ENCODE assay signal across 9 mouse cellular contexts in the genomic region with DNA sequence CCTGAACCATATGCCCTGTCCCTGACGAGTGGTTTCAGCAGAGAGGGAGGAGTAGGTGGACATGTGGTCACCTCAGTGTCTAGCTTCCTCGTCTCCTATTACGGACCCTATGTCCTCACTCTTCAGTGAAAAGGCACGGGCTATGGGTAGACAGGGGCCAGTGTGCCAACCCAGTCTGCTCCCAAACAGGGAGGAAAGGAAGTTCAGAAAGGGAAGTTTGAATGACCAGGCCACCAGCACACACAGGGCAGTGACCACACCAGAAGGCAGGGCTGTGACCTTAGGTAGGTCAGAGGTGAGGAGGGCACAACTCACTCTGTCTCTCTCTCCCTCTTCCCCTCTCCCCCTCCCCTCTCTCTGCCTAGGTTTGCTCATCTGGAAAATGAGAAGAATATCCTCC. TPM values are rescaled to one million over a fixed set of nuclear protein-coding genes. Genes with fewer than 3 reads are reported as not detected.
DNase-seq lines count a peak whose midpoint lies in the region; ATAC-seq lines count a peak whose summit lies in the region.
"Had no signal": no experiment of that assay in that cellular context is flagged by ENCODE, and none has a peak within 500 bp of the region (broad histone marks: within the 10 kb centered on the region; RNA-seq: fewer than 3 reads in every experiment).

No protein-coding gene starts in this region.

- H3K9me3 ChIP-seq in forebrain, embryonic 14.5 days (replicated peaks; ENCODE audit: control insufficient read depth, low read length) = no peaks in the 10 kb centered on the region
- no peaks in the 10 kb centered on the region for H3K9me3 ChIP-seq in liver, embryonic 13.5 days (replicated peaks)
- H3K9me3 ChIP-seq in neural tube, embryonic 14.5 days (ENCODE audit: control insufficient read depth, low read length) = no peaks in the 10 kb centered on the region

- peak overlapping the region; percentile 65 for H3K9ac ChIP-seq in forebrain, embryonic 14.5 days (ENCODE audit: low read length)
- H3K9ac ChIP-seq in liver, embryonic 13.5 days = peak overlapping the region; percentile 69
- H3K9ac ChIP-seq in neural tube, embryonic 14.5 days (replicated peaks; ENCODE audit: low read depth, low read length) = peak overlapping the region; percentile 37

- peaks cover 18% of the 10 kb centered on the region for H3K36me3 ChIP-seq in forebrain, embryonic 14.5 days (ENCODE audit: control insufficient read depth, insufficient read depth, low read length)
- peaks cover 17% of the 10 kb centered on the region; the same call in 1 of the 2 replicates for H3K36me3 ChIP-seq in liver, embryonic 13.5 days
- H3K36me3 ChIP-seq in neural tube, embryonic 14.5 days (ENCODE audit: control insufficient read depth, insufficient read depth, low read length) = no peaks in the 10 kb centered on the region

- 69% methylated on average over 4 of the region's 4 CpGs for WGBS in forebrain, embryonic 14.5 days
- 35% methylated on average over 4 of the region's 4 CpGs for WGBS in liver, embryonic 13.5 days (ENCODE audit: insufficient replicate concordance)
- 69% methylated on average over 4 of the region's 4 CpGs for WGBS in neural tube, embryonic 14.5 days

- ATAC-seq in forebrain, embryonic 14.5 days = no peak
- ATAC-seq in liver, embryonic 13.5 days (ENCODE audit: low read depth) = no peak
- ATAC-seq in neural tube, embryonic 14.5 days (ENCODE audit: low read depth) = no peak

- H3K4me1 ChIP-seq in forebrain, embryonic 14.5 days (ENCODE audit: control insufficient read depth, insufficient read depth, low read length) = 0 out of 2 replicates have a peak, but pooled peaks cover 5% of the 10 kb centered on the region
- H3K4me1 ChIP-seq in liver, embryonic 13.5 days (replicated peaks) = peaks cover 29% of the 10 kb centered on the region
- H3K4me1 ChIP-seq in neural tube, embryonic 14.5 days (ENCODE audit: control insufficient read depth, insufficient read depth, low read length) = peaks cover 6% of the 10 kb centered on the region; the same call in 1 of the 2 replicates

- H3K4me2 ChIP-seq in forebrain, embryonic 14.5 days (ENCODE audit: low read length) = peak overlapping the region; percentile 70
- H3K4me2 ChIP-seq in liver, embryonic 13.5 days = peak overlapping the region; percentile 74
- peak overlapping the region; percentile 59 for H3K4me2 ChIP-seq in neural tube, embryonic 14.5 days (ENCODE audit: low read depth, low read length)

- H3K27me3 ChIP-seq in forebrain, embryonic 14.5 days (replicated peaks; ENCODE audit: control insufficient read depth, insufficient read depth, low read length) = no peaks in the 10 kb centered on the region
- no peaks in the 10 kb centered on the region for H3K27me3 ChIP-seq in liver, embryonic 13.5 days
- H3K27me3 ChIP-seq in neural tube, embryonic 14.5 days (ENCODE audit: control insufficient read depth, insufficient read depth, low read length) = no peaks in the 10 kb centered on the region

- DNase-seq in 3T3-L1 (ENCODE audit: low read depth, low spot score) = peak; percentile 6
- DNase-seq in CD4-positive, CD25-positive, alpha-beta regulatory T cell, adult 2 months (ENCODE audit: low read depth, low spot score) = peak; percentile 15
- no peak for DNase-seq in forebrain, embryonic 14.5 days (ENCODE audit: low spot score)
- DNase-seq in liver, embryonic 13.5 days = no peak
- no peak for DNase-seq in left cerebral cortex, adult 18-20 months (ENCODE audit: low spot score in 2 of 2)
- no peak for DNase-seq in gastrocnemius, postnatal 4 days (ENCODE audit: low spot score in 2 of 2)
- DNase-seq in left cerebral cortex, adult 8-10 months (ENCODE audit: low spot score in 2 of 2) = no peak

- no peak overlapping the region for H3K27ac ChIP-seq in forebrain, embryonic 14.5 days (ENCODE audit: low read depth, low read length)
- H3K27ac ChIP-seq in liver, embryonic 13.5 days = no peak overlapping the region
- H3K27ac ChIP-seq in neural tube, embryonic 14.5 days (ENCODE audit: low read depth, low read length) = no peak overlapping the region

- peak overlapping the region; percentile 43 for H3K4me3 ChIP-seq in forebrain, embryonic 14.5 days (ENCODE audit: low read depth, low read length)
- peak overlapping the region; percentile 64 for H3K4me3 ChIP-seq in liver, embryonic 13.5 days (replicated peaks)
- no peak overlapping the region; the same call in 1 of the 2 replicates for H3K4me3 ChIP-seq in neural tube, embryonic 14.5 days (ENCODE audit: low read depth, low read length)

RNA-seq across cellular contexts. Expression of gene Tpcn2, which starts 0.8 kb away (rescaled TPM):
- 0.46 and 0.86 TPM in 2 replicates for polyA plus RNA-seq in forebrain, embryonic 14.5 days (2014; fragmentation: Nextera tagmentation; extraction: Ambion mirVana)
- 1.9 and 2.3 TPM in 2 replicates for polyA plus RNA-seq in liver, embryonic 13.5 days (2015; fragmentation: Nextera tagmentation; extraction: Ambion mirVana)
- 0.95 and 1.6 TPM in 2 replicates for polyA plus RNA-seq in neural tube, embryonic 14.5 days (2014; fragmentation: Nextera tagmentation; extraction: Ambion mirVana)
- total RNA-seq in left cerebral cortex, adult 18-20 months (2021) = 1 to 10 TPM; 4.8 to 5.4 TPM
- 10 to 100 TPM in 1 of 2 experiments, 1 to 10 TPM in 1; 9.4 to 11.7 TPM for total RNA-seq in gastrocnemius, postnatal 4 days (2021)
- 1 to 10 TPM; 4.5 to 7.3 (median 5.7) TPM for total RNA-seq in left cerebral cortex, adult 8-10 months (2022)

RNA-seq across cellular contexts. Expression of gene Mrgprf, which starts 17.6 kb away (rescaled TPM):
- polyA plus RNA-seq in forebrain, embryonic 14.5 days (2014; fragmentation: Nextera tagmentation; extraction: Ambion mirVana) = 2.7 and 3.9 TPM in 2 replicates
- polyA plus RNA-seq in liver, embryonic 13.5 days (2015; fragmentation: Nextera tagmentation; extraction: Ambion mirVana) = 0.06 and 0.10 TPM in 2 replicates
- polyA plus RNA-seq in neural tube, embryonic 14.5 days (2014; fragmentation: Nextera tagmentation; extraction: Ambion mirVana) = 0.09 and 2.5 TPM in 2 replicates
- total RNA-seq in left cerebral cortex, adult 18-20 months (2021) = 1 to 10 TPM; 1.7 to 1.8 TPM
- total RNA-seq in gastrocnemius, postnatal 4 days (2021) = 10 to 100 TPM; 13.1 to 15.8 TPM
- 1 to 10 TPM; 1.3 to 2.1 (median 1.7) TPM for total RNA-seq in left cerebral cortex, adult 8-10 months (2022)

RNA-seq across cellular contexts. Expression of gene Mrgprd, which starts 31.6 kb away (rescaled TPM):
- not detected in 2 replicates for polyA plus RNA-seq in forebrain, embryonic 14.5 days (2014; fragmentation: Nextera tagmentation; extraction: Ambion mirVana)
- not detected in 2 replicates for polyA plus RNA-seq in liver, embryonic 13.5 days (2015; fragmentation: Nextera tagmentation; extraction: Ambion mirVana)
- 0.10 TPM in 1 of 2 replicates, not detected in the other for polyA plus RNA-seq in neural tube, embryonic 14.5 days (2014; fragmentation: Nextera tagmentation; extraction: Ambion mirVana)
- not detected for total RNA-seq in left cerebral cortex, adult 18-20 months (2021)
- total RNA-seq in gastrocnemius, postnatal 4 days (2021) = under 1 TPM; 0.08 to 0.10 TPM
- not detected for total RNA-seq in left cerebral cortex, adult 8-10 months (2022)
- total RNA-seq: heart, adult 18-20 months had no signal

Comparison
In these comparisons a context has a peak if more than half of its experiments do, and no peak if none do; other contexts are left out.
1. DNase-seq: peak in 3T3-L1 (single experiment) and CD4-positive, CD25-positive, alpha-beta regulatory T cell, adult 2 months (single experiment); none in forebrain, embryonic 14.5 days (single experiment), liver, embryonic 13.5 days (single experiment), left cerebral cortex, adult 18-20 months (0 of 2), gastrocnemius, postnatal 4 days (0 of 2) and left cerebral cortex, adult 8-10 months (0 of 2).
2. RNA of gene Mrgprf, which starts 17.6 kb away (total RNA-seq): 13.1 to 15.8 TPM in gastrocnemius, postnatal 4 days; 1.7 to 1.8 TPM in left cerebral cortex, adult 18-20 months and 1.3 to 2.1 TPM in left cerebral cortex, adult 8-10 months; every median in the first group is over 4 times any median in the second.
3. Peak in every context shown above with its lines, with median percentiles within 50 percentile points of each other: H3K4me2 ChIP-seq and H3K9ac ChIP-seq.